Mouse (Mus musculus) T-helper 2 cell (primary cell): Measurements from ENCODE around the gene Cd164l2.

Experiments
- in situ Hi-C: fragments of 300-600 bp; cut with MboI, MseI; formaldehyde crosslinking; loops from one replicate; pipeline ENCODE4 v1.15.1; 2025; ENCODE audit warnings: high pct_unique_total_duplicates

Gene Cd164l2

DNA sequence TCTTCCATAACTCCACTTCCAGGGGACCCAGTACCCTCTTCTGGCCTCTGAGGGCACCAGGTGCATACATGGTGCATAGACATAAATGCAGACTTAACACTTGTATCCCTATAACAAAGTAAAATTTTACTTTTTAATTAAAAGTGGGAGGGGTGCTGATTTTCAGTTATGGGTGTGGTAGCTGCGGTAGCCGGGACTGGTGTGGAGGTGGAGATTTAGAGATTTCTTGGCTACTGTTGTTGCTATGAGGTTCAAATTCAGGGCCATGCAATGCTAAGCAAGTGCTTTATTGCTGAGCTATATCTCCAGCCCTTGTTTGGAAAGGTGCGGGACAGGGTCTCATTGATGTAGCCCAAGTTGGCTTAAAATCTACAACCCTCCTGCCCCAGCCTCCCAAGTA lies 6.8 kb downstream of the Cd164l2 start:
- in situ Hi-C loops: no loop called here

DNA sequence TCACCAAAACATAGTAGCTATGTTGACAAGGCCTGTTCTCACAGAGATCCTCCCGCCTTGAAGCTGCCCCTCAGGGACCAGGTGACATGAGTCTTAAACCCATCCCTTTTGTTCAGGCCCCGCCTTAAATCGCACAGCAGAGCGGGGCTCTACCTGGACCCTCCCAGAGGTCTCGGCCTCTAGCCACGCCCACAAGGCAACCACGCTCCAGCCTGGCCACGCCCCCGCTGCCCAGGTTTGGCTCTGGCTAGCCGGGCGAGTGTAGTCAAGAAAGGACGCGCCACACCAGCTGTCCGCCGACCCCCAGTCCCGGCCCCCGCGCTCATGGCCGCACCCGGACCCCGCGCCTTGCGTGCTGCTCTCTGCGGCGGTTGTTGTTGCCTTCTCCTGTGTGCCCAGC lies 8.7 kb downstream of the Cd164l2 start:
- in situ Hi-C loops: no loop called here

DNA sequence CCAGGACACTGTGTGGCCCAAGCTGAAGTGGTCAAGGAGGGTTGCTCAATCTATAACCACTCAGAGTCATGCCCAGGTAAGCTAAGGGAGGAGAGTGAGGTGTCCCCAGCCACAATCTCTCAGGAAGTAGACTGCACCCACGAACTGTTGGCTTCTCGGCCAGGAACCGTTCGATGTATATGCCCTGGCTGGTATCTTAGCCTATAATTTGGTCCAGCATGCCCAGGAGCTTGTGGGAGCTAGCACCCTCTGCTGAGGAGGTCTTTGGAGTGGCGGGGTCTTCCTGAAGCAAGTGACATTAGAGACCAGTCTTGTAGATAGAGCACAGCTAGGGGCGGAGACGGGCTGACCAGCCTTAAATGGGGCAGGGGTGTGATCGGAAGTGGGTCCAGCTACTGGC lies 9.8 kb downstream of the Cd164l2 start:
- in situ Hi-C loops: no loop called here

DNA sequence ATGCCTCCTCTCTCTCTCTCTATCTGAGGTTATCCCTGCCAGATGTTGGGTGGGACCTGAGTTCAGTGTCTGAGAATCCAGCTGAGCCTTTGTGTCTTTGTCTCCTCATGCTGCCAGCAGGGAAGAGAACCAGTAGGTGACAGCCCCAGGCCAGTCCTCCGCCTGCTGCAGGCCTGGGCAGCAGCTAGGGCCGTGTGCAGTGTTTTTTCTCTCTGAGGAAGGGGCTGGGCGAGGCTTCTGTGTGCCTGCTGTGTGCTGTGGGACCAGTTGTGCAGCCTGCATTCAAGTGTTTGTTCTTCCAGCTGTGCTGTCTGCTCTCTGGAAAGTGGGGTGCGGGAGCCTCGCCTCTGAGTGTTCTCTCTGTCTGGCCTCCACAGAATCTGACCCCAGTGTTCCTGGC lies 11.9 kb downstream of the Cd164l2 start:
- in situ Hi-C loops: no loop called here

DNA sequence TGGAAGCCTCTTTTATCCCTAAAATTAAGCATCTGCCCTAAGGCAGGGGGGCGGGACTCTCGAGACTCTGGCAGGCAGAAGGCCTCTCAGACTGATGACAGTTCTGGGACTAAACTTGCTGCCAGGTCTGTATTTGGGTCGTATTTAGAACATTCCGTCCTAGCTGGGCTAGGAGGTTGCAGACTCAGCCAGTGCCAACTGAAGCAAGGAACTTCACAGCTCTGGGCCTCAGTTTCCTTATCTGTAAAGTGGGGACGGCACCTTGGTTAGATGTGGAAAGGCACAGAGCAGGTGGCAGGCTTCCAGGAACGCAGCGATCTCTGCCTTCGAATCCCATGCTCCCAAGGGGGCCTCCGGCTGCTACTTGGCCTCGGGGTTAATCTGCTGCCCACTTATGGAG lies 14.1 kb downstream of the Cd164l2 start:
- in situ Hi-C loops: no loop called here

DNA sequence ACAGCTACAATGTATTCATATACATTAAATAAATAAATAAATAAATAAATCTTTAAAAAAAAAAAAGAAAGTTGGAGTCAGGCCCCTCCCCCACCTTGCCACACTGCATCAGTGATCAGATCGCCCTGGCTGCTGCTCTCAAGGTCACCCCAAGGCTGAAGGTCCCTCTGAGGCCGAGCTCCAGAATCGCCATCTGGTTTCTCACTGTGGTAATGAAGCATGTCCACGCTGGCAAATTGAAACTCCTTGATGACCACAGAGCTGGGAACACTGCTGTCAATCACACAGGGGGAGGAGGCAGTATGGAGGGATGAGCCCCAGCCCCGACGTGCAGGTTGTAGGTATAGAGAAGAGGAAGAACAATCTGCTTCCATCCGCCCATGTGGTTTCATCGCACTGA lies 15.7 kb downstream of the Cd164l2 start:
- in situ Hi-C loops: no loop called here

DNA sequence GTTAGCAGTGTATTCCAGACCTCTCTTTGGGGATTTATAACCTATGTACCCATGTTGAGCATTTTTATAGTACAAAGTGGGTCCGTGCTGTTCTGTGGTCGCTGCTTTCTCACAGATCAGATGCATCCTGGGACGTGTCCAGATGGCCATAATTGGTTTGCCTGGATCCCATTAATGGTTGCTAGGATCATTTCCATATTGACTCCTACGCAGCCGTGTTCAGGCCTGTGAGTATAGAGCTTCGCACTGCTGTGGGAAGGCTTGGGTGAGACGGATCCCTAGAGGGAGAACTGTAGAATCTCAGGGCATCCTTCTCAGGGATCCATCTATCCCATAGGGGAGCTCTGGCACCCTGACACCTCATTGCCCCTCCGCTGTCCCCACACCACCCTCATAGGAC lies 17.7 kb downstream of the Cd164l2 start:
- in situ Hi-C loops: no loop called here

DNA sequence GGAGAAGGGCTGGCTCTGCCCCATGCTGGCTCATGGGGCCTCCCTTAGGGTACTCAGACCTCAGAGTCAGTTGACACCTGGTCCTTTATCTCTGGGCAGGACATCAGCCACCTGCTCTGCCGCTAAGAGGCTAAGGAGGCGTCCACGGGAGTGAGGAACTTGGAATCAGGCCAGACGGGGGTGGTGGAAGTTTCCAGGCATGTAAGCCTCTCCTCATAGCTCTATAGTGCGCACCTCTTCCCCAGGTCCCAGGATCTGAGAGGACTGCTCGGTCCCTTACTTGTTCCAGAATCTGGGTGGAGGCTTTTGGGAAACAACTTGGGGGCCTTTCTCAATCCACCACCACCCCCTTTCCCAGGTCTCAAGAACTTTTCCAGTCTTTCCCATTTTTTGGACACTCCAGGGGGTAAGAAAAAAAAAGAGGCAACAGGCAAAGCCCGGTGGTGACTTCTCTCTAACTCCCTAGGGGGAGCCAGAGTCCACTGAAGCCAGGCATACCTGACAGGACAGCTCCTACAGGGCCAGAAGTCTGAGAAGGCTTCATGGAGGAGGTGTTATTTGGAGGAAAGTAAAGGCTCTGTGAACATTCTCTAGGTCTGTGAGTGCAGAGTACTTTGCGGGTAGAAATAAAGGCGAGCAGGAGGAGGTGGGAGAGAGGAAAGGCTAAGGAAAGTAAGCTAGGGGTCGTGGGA lies 21.5 kb downstream of the Cd164l2 start:
- in situ Hi-C loops: no loop called here

DNA sequence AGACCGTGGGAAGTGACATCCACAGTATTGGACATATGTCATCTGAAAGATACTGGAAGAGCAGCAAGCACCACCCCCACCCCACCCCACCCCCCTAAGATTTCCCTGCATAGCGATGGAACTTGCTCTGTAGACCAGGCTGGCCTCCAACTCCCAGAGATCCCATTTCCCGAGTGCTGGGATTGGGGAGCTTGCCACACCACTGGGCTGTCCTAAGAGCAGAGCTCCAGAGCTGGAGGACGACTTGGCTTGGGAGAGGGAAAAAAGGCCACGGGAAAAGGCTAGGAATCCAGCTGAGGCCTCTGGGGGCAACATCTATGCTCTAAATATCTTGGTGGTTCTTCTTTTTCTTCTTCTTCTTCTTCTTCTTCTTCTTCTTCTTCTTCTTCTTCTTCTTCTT lies 22.8 kb downstream of the Cd164l2 start:
- in situ Hi-C loops: no loop called here

DNA sequence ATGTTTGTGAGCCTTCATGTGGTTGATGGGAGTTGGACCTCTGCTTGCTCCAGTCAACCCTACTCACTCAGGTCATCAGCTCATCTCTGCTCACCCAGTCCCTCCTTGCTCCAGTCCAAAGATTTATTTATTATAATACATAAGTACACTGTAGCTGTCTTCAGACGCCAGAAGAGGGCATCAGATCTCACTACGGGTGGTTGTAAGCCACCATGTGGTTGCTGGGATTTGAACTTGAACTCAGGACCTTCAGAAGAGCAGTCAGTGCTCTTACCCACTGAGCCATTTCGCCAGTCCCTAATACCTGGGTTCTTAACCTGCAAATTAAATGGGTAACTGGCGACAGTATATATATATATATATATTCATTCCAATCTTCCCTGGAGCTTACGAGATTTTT lies 23.5 kb downstream of the Cd164l2 start:
- in situ Hi-C loops: no loop called here

DNA sequence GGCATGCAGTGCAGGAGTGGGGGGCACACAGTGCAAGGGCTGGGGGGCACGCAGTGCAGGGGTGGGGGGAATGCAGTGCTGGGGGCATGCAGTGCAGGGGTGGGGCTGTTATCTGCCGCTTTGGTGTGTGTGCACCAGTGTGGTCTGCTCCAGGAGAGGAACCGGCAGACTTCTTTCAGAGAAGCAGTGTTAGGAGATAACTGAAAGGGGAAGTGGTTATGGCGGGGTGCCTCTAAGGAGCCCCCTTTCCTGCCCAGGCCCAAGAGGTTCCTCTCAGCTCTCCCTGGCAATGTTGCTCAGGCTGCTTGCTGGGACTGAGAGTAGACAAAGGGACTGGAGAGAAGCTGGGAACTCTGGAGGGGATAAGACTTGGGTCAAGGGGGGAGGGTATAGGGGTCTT lies 26.0 kb downstream of the Cd164l2 start:
- in situ Hi-C loops: no loop called here

DNA sequence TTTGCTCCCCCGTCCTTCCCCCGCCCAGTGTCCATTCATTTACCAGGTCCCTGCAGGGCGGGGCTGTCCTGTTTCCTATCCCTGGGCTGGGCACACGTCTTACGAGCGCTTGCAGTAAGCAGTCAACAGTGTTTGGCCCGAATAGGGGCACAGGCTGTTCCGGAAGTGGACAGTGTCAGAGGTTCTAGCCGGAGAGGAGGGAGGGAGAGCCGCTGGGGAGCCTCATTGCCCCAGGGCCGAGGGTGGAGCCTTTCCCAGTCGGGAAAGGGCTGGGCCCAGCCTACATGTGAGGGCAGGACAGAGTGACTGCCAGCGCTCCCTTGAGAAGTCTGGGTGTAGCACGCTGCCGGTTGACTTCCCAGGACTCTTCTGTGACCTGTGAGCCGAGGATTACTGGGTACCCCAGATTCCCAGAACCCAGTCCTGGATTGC lies 28.6 kb downstream of the Cd164l2 start, which contains the start of gene Map3k6:
Map3k6 (plus strand) TSS at position 329 of the 432 bp plus-strand sequence.
- in situ Hi-C loops: no loop called here

DNA sequence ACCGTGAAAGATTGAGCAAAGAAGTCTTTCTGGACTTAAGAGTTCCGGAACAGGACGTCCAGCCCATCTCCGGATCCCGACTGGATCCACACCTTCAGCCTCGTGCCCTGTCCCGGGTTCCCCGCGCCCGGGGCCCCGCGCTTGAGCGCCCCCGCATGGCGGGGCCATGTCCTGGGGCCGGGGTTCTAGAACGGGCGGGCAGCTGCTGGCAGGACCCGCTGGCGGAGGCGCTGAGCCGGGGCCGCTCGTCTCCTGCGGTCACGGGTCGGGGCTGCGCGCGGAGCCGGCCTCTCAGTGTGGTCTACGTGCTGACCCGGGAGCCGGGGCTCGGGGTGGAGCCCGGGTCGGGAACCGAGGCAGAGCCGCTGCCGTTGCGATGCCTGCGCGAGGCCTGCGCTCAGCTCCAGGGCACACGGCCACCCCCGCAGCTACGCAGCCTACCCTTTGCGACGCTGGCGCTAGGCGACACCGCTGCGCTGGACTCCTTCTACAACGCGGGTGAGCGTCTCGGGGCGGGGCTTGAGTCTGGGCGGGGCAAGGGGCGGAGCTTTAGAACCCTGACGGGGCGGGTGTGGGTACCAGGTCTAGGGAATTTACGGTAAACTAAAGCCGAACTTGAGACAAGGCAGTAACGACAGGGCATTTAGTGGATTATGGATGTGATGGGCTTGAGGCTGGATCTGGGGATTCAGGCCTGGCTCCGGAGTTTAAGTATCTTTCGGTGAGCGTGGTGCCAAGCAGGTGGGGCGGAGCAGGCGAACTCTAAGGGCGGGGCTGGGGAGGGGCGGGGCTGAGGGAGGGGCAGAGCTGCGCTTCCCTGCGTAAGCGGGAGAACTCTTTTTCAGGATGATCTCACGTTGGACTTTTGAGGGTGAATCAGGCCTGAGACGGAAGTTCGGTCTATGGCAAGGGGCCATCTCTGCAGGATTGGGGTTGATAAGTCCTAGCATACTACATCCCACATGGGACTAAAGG lies 29.3 kb downstream of the Cd164l2 start:
- in situ Hi-C loops: no loop called here

DNA sequence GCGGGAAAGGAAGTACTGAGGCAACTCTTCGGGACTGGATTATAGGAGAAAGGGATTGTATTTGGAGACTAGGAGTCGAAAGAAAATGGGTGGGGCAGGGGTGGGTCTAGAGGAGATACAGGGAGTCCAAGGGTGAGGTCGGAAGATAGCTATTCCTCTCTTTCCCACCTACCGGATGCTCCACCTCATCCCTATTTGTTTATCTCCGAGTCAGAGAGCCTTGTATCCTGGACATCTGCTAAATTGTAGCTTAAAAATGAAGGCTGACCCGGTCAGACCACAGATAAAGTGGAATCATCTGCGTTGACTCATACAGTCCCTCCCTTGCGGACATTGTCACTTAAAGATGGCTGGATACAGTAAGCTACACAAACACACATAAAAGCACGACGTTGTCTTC lies 30.0 kb downstream of the Cd164l2 start:
- in situ Hi-C loops: no loop called here

DNA sequence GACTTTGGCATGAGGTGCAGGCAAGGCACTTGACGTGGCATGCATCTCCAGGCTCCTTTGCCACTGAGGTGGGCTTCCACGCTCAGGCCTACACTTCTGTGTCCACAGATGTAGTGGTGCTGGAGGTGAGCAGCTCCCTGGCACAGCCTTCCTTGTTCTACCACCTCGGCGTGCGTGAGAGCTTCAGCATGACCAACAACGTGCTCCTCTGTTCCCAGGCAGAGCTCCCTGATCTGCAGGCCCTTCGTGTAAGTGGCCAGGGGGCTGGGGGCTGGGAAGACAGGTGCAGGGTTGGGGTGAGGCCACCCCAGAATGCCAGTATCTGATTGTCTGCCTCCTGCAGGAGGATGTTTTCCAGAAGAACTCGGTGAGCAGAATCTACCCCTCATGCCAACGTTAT lies 30.8 kb downstream of the Cd164l2 start:
- in situ Hi-C loops: no loop called here

DNA sequence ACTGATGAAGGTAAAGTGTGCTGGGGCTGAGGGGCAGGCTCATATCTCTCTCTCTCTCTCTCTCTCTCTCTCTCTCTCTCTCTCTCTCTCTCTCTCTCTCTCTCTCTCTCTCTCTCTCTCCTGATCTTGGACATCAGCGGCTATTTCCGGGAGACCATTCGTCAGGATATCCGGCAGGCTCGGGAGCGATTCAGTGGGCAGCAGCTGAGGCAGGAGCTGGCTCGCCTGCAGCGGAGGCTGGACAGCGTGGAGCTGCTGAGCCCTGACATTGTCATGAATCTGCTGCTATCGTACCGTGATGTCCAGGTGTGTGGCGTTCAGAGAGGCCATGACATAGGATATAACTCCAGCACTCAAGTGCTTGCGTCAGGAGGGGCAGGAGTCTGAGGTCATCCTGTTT lies 31.6 kb downstream of the Cd164l2 start:
- in situ Hi-C loops: no loop called here

DNA sequence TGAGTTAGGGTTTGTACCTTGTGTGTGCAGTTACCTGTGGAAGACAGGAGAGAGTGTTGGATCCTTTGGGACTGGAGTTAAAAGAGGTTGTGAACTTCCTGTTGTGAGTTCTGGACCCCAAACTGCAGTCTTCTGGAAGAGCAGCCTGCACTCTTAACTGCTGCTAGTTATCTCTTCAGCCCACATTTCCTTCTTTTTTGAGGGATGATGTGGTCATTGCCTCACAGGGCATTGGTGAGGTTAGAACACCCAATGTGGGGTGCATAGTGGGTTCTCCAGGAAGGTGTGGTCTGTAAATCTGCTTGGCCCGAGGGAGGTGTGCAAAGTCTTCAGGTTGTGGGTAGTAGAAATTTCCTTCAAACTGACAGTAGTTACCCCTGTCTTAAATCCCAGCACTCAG lies 32.4 kb downstream of the Cd164l2 start:
- in situ Hi-C loops: no loop called here

DNA sequence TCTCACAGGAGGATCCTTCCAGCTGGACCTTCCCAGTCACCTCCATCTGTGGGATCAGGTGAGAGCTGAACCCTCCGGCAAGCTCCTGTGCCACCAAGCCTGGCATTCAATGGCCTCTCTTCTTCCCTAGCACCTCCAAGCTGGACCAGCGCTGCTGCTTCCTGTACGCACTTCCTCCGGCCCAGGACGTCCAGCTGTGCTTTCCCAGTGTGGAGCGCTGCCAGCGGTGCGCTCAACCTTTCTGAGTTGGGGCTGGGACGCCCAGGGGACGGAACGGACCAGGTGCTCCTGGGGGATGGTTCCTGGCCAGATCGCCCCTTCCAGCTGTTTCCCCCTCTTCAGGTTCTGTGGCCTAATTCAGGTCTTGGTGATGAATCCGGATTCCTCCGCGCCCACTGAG lies 35.1 kb downstream of the Cd164l2 start:
- in situ Hi-C loops: loop anchor here (5.0 kb wide), 1 partner anchor 50 kb away; no protein-coding TSS in a partner anchor

DNA sequence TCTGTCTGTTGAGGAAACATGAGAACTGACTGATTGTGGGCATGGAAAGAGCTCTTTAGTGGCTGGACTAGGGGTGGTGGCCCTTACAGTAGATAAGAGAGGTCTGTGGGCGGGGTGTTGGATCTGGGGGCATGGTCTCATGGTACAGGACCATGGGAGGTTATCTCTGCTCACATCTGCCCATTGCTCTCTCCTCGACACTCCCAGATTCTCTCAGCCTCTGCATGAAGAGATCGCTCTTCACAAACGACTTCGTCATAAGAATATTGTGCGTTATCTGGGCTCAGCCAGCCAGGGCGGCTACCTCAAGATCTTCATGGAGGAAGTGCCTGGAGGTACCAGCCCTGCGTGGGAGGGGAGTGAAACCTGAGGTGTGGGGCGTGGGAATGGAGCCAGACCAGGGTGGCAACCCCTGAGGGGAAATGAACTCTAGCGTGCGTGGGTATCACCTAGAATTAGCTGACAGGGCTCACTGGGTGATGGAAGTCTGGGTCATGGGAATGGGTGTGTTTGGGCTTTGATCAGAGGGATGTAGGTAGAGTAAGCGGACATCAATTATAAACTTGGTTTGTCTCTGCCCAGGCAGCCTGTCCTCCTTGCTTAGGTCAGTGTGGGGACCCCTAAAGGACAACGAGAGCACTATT lies 36.0 kb downstream of the Cd164l2 start:
- in situ Hi-C loops: loop anchor here (5.0 kb wide), 1 partner anchor 49 kb away; no protein-coding TSS in a partner anchor

DNA sequence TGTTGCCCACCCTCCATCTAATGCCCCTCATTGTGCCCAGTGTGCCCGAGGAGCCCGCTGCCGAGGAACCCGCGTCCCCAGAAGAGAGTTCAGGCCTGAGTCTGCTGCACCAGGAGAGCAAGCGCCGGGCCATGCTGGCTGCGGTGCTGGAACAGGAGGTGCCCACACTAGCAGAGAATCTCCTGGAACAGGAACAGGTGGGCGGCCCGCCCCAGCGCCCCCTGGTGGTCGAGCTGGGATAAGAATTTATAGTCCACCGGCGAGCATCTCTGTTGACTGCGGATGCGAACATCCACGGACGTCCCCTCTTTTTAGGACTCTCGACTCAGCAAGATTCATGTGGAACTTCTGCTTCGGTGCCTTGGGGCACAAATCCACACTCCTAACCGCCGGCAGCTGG lies 38.7 kb downstream of the Cd164l2 start:
- in situ Hi-C loops: no loop called here

DNA sequence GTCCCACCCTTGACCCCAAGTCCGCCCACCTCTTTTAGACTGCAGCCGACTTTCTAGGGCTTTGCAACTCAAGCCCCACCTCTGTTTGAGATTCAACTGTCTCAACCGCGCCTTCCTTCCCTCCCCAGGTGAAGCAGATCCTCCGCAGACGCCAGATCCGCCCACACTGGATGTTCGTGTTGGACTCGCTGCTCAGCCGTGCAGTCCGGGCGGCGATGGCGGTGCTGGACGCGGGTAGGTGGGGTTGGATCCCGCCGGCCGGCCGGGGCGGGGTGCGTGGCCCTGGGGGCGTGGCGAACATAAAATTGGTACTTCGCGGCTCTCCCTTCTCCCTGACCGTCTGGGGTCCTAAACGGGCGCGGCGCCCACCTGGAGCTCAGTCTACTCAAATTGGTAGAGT lies 39.3 kb downstream of the Cd164l2 start:
- in situ Hi-C loops: no loop called here

DNA sequence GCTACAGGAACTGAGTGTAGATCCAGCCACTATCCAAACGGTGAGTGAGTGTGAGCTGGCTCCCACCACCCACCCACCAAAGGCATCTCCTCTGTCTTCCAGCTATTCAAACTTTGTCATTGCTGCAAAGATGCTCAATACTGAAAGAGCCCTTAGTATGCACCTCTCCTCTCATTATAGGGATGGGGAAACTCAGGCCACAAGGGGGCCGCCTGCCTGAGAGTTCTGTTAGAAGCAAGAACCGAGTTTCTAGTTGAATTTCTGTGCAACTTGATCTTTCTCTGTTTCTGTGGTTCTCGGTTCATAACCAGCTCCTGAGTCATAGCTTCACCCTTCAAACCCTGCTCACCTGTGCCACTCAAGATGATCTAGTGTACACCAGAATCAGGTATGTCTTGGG lies 40.2 kb downstream of the Cd164l2 start:
- in situ Hi-C loops: no loop called here
